Mouse (Mus musculus) brain, adult 2 months (tissue): Measurements from ENCODE around the gene Nmbr.
A peak's percentile ranks its signal among the peaks of the same experiment; 100 is the strongest.

Experiments used
- DNase-seq: peaks from one replicate; pipeline ENCODE4 v3.0.0; 2011; ENCODE audit warnings: low read depth, low spot score

Gene Nmbr

GRCm38 (mm10) chr10:14705072-14706066 is at the start of gene Nmbr, which contains the start of gene Vta1:
Gene Nmbr, plus strand, starts transcription at chr10:14705591.
Gene Vta1, minus strand, starts transcription at chr10:14705560.
- DNase-seq = peak; percentile 100

GRCm38 (mm10) chr10:14660875-14661274 is 44.5 kb upstream of the Nmbr start:
- no peak for DNase-seq

- DNase-seq = no peak
Observed at GRCm38 (mm10) chr10:14666147-14666546, 39.2 kb upstream of the Nmbr start.

- DNase-seq = no peak
Observed at GRCm38 (mm10) chr10:14685663-14686062, 19.7 kb upstream of the Nmbr start.

GRCm38 (mm10) chr10:14688785-14689442 is 16.5 kb upstream of the Nmbr start:
- DNase-seq = no peak

DNA sequence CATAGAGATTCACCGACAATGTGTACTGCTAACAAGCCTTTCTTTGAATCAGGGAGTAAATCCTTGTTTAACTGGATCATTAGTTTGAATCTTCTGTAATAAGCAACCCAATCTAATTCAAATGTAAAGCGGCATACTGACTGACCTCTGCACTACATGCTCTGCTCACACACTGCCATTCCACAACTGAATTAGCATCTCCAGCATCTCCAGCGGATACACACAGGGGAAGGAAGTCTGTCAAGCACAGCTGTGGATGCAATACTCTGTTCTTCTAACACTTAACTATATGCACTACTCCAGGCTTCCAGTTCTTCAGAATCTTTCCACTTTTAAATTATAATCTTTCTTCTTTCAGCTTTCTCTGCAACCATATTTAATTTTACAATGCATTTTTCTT is 15.0 kb upstream of the Nmbr start:
- DNase-seq = no peak

- DNase-seq = no peak
Observed at GRCm38 (mm10) chr10:14703239-14703638, 2.2 kb upstream of the Nmbr start.

DNA sequence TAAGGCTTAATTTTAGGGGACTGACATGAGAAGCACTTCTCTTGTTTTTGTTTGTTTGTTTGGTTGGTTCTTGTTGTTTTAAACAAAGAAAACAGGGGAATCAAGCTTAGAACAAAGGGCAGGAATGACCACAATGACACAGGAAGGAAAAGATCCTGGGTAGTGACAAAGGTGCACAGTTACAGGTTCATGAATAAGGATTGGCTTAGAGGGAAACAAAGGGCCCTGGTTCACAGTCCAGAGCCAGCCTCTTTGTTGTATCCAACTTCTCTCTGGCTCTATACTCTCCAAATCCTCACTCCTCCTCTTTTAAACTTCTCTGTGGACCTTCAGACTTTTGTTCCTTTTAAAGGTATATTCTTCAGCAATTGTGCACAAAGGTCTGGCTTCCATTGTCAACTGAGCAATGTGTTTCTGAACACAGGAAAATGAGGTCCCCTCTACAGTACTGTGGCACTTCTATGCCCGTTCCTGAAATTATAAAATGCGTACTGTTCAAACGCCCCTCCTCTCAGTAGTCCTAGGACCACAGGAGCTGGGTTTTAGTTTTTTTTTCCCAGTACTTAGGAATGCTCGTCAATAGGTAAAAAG is 1.5 kb upstream of the Nmbr start:
- no peak for DNase-seq

DNA sequence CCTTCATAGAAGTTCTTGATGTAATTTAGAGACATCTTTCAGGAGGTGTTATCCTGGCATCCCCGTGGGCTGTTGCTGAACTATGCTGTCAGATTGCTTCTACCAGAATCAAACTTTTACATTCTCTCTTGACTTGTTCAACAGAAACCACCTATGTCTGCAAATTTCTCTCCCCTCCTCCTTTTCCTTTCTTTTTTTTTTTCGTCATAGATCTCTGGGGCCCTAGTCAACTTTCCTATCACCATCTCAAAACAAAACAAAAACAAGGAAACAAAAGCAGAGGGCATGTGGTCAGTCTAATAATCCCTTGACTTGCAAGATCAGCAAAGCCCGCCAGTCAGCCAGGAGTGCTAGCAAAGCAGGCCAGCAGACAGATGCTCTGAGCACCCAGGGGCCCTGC is 12.7 kb downstream of the Nmbr start, which contains the start of gene Gje1:
Gene Gje1 (minus strand): TSS at position 101 of the 400 bp plus-strand sequence.
- no peak for DNase-seq

DNA sequence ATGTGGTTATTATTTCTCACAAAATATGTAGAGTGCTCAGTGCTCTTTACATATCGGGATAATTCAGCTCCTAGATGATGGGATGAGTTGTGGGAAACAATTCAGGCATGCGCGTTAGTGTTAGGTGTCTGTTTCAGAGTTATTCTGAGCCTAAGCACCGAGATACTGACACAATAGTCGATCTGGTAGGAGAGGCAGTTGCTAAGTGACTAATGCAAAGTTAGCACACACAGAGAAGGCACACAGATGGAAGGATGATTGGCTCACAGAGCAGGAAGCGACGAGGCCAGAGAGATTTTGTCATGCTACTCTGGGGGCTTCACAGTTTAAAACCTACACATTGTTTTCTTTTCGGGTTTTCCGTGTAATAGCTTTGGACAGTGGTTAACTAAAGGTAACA is 20.3 kb downstream of the Nmbr start:
- DNase-seq = peak; percentile 77

GRCm38 (mm10) chr10:14734285-14734684 is 28.9 kb downstream of the Nmbr start:
- DNase-seq = peak; percentile 70

DNA sequence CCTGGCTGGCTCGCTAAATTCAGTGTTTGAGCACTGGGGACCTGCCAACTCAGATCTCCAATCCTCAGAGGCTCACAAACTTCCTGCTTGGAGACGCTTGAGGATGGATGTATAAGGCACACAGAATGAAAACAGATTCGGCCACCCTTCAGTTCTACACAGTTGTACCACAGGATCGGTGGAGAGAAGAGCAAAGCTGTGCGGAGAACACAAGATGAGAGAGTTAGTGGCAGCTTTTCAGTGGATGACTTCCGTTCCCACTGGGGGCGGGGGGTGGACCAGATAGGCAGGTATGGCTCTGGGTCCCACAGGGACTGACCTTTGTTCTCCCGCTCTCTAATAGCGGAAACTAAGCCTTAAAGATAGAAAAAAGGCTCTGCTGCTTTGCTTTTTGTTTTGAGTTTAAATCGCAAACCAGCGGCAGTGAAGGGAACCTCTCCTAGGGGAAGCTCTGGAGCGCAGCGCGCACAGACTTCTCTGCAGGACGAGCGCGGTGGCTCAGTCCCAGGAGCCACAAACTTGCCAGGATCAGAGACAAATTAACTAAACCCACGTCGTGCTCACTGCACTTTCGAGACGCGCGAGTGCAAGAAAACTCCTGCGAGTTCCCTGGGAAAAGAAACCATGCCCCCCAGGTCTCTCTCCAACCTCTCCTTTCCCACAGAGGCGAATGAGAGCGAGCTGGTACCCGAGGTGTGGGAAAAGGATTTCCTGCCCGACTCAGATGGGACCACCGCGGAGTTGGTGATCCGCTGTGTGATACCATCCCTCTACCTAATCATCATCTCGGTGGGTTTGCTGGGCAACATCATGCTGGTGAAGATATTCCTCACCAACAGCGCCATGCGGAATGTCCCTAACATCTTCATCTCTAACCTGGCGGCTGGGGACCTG is 54.5 kb downstream of the Nmbr start:
- DNase-seq = peak; percentile 33

GRCm38 (mm10) chr10:14760618-14761017 is 55.2 kb downstream of the Nmbr start:
- no peak for DNase-seq

GRCm38 (mm10) chr10:14770227-14770910 is 65.0 kb downstream of the Nmbr start:
- no peak for DNase-seq

DNA sequence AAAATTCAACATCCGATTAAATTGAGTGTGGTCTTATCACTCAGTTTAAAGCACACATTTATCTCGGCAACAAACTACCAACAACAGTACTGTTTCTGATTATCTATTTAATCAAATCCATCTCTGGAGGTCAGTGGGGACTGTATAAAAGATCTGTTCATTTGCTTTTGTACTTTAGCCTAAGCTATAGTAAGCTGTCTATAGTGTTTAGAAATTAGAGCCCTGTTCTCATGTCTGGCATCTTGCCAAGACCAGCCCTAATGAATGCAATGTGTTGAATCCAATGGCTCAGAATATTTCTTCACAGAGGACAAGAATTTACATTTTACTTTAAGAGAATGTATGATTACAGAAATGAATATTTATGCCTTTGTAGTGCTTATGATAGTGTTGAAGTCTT is 69.1 kb downstream of the Nmbr start:
- DNase-seq = no peak

DNA sequence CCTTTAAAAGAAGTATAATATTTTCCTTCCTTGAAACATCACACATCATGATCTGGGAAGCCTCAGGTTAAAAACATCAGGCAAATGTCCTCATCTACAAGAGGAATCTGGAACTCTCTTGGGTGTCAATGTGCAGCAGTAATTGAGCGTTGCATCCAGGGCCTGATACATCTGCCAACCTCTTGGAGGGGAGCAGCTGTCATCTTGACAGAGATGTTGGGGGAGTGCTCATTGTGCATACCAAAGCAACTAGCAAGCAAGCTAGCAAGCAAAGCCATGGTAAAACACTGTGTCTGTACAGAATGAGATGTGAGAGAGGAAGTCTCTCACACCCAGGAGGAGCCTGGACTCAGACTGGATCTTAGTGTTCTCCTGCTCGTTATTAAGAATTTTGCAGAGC is 84.6 kb downstream of the Nmbr start:
- DNase-seq = peak; percentile 33

- peak; percentile 33 for DNase-seq
Observed at GRCm38 (mm10) chr10:14816970-14817369, 111.6 kb downstream of the Nmbr start.
